Mouse (Mus musculus) heart, adult 10 weeks (tissue): ENCODE measurements around the gene Zfand3. TPM values are rescaled to one million over a fixed set of nuclear protein-coding genes. Genes with fewer than 3 reads are reported as not detected.

Experiments
- polyA plus RNA-seq: library from polyadenylated mRNA; stranded (reverse); fragments of 350-450 nt; fragmentation: Illumina TruSeq; extraction: RNeasy Lipid Tissue Mini Kit (QIAGEN cat#74804); gene quantifications from one replicate; pipeline ENCODE4 v1.2.3, GENCODE M21; 2014; ENCODE audit warnings: low read depth, low replicate concordance

Zfand3 gene
- polyA plus RNA-seq = 107 TPM

DNA sequence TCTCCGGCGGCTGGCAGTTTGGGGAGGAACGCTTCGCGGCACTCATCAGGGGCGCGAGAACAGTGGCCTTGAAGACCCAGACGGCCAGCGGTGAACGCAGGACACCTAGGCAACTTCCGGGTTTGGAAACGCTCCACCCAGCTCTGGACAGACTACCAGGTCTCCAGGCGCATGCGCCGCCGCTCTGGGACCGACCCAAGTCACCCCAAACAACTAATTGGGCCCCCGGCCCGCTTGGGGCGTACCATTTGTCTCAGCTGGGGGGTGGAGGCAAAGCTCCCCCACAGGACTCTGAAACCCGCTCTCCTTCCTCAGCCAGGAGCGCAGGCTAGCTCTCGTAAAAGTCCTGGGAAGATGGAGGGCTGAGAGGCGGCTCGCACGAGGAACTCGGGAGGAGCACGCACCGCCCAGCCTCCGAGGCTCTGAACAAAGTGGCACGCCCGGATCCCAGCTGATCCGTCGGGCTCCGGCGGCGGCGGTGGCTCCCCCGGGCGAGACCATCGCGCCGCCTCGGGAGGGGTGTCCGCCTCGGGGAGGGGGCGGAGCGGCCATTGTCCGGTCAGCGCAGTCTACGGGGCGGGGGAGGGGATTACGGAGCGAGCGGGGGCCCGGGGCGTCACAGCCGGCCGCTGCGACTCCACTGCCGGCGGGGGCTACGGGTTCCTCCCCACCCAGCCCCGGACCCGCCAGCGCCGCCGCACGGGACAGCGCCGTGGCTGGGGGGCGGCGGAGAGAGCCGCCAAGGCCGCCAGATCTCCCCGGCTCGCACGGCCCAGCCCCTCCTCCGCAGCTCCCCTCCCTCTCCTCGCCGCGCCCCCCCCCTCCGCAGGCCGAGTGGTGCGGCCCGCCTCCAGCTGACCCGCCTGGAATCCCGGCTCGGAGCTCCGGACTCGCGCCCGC lies at the start of gene Zfand3:
Zfand3 (plus strand) TSS at position 531 of the 900 bp plus-strand sequence.

GRCm38 (mm10) chr17:29970037-29970555 lies 34.4 kb upstream of the Zfand3 start, which contains the start of gene Mdga1:
TSS of gene Mdga1 (minus strand) at chr17:29970087.

Other genes starting within 250 kb of the Zfand3 start
- gene Mdga1, start 34.6 kb upstream of the Zfand3 start, polyA plus RNA-seq = 11.7 TPM